Mouse (Mus musculus): ENCODE data around the gene Slc35b2.

The Slc35b2 gene

DNA sequence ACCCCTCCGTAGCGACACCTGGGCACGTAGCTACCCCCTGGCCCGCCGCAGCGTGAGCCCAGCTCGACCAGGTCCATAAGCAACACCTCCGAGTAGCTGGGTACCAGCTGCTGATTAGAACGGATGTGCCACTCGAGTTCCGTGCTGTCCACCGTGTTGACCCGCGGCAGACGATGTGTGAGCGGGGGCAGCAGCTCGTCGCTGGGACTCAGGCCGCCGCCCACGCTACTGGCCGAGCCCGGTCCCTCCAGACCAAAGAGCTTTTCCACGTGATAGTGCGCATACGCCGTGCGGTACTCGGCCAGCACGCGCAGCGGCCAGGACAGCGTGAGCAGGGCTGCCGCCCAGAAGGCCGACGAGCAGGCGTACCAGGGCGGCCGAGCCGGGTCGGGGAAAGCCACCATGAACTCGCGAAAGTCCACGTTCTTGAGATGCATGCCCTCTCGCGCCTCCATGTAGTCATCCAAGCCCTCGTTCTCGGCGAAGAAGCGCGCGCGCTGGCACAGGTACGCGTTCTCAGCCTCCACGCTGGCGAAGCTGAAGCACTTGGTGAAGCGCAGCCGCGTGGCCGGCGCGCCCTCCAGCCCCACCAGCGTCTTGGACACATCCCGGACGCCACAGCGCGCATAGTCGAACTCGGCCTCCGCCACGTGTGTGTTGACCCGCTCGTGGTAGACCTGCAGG, 18.3 kb upstream of the Slc35b2 start:
- DNase-seq (ENCODE audit: low spot score in 2 of 2) = no peak

GRCm38 (mm10) chr17:45546941-45547340, 16.7 kb upstream of the Slc35b2 start:
- DNase-seq (ENCODE audit: low spot score in 2 of 2) = no peak

DNA sequence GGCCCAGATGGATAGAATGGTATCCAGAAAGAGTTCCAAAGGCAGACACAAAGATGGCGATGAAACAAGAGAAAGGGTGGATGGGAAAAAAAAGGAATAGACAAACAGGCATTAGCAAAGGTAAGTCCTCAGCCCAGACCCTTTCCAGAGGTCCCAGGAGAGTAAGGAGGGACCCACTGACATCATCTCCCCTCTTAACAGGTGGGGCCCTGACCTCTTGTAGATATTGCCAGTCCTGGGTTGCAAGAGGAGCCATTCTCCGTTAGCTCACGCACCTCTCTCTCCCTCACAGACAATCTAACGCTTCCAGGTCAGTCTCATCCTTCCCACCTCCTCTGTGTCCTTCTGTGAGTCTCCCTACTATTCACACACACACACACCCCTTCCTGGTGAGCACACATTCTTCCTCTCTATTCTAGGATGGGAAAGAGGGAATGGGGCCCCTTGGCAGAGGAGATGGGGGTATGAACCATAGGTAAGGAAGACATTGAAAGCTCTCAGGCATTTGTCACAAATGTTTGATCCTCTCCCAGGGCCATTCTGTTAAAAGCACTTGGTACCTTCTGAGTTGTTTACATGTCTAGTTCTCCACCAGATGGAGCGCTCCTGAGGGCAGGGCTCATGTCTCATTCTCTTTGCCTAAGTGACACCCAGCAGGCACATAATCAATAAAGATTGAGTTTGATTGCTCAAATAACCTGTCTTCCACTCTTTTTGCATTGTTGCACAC, 16.0 kb upstream of the Slc35b2 start:
- no peak for DNase-seq (ENCODE audit: low spot score in 2 of 2)

- peak in 1 of 2 experiments; percentile 66 for DNase-seq (ENCODE audit: low spot score in 2 of 2)
These were observed 14.8 kb upstream of the Slc35b2 start for GRCm38 (mm10) chr17:45548541-45549512.

GRCm38 (mm10) chr17:45549617-45550181, 14.0 kb upstream of the Slc35b2 start, which contains the start of gene Tmem151b:
Gene Tmem151b, minus strand, starts transcription at chr17:45549677.
- DNase-seq (ENCODE audit: low spot score in 2 of 2) = peak in 1 of 2 experiments; percentile 76

- DNase-seq (ENCODE audit: low spot score in 2 of 2) = no peak
These were observed 13.4 kb upstream of the Slc35b2 start for GRCm38 (mm10) chr17:45550253-45550652.

- DNase-seq (ENCODE audit: low spot score in 2 of 2) = no peak
These were observed 12.4 kb upstream of the Slc35b2 start for GRCm38 (mm10) chr17:45551249-45551796.

DNA sequence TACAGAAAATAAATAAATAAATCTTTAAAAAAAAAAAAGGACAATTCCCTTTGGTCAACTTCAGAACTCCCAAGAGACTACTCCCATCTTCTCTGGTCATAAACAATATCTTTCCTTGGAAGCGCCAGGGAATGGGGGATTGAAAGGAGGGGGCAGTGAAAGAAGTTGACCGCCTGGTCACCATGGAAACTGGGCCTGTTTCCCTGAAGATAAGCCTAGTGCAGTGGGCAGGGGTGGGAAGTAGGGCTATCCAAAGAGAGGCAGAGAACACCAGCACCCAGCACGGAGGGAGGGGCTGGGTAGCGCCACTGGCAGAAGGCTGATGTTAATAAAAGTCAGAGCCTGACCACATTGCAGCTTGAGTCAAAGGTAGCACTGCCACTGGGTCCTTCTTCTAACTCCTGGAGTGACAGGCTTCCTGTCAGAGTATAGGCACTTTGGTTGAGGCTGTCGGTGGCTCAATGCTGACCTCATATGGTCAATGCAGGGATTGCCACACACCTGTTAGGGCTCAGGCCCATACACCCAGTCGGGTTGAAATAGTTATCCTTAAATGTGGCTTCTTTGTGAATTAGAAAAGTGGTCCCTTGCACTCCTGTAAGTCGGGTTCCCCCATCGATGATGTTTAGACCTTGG, 11.7 kb upstream of the Slc35b2 start:
- peak; percentile 76 to 90 for DNase-seq (ENCODE audit: low spot score in 2 of 2)

- no peak for DNase-seq (ENCODE audit: low spot score in 2 of 2)
These were observed 10.6 kb upstream of the Slc35b2 start for GRCm38 (mm10) chr17:45553065-45553464.

GRCm38 (mm10) chr17:45554420-45554819, 9.3 kb upstream of the Slc35b2 start:
- DNase-seq (ENCODE audit: low spot score in 2 of 2) = no peak

GRCm38 (mm10) chr17:45555452-45556106, 8.1 kb upstream of the Slc35b2 start, which contains the start of gene Nfkbie:
Gene Nfkbie, plus strand, starts transcription at chr17:45555703.
- DNase-seq (ENCODE audit: low spot score in 2 of 2) = peak; percentile 82 to 92

- DNase-seq (ENCODE audit: low spot score in 2 of 2) = no peak
These were observed 7.6 kb upstream of the Slc35b2 start for GRCm38 (mm10) chr17:45556107-45556489.

DNA sequence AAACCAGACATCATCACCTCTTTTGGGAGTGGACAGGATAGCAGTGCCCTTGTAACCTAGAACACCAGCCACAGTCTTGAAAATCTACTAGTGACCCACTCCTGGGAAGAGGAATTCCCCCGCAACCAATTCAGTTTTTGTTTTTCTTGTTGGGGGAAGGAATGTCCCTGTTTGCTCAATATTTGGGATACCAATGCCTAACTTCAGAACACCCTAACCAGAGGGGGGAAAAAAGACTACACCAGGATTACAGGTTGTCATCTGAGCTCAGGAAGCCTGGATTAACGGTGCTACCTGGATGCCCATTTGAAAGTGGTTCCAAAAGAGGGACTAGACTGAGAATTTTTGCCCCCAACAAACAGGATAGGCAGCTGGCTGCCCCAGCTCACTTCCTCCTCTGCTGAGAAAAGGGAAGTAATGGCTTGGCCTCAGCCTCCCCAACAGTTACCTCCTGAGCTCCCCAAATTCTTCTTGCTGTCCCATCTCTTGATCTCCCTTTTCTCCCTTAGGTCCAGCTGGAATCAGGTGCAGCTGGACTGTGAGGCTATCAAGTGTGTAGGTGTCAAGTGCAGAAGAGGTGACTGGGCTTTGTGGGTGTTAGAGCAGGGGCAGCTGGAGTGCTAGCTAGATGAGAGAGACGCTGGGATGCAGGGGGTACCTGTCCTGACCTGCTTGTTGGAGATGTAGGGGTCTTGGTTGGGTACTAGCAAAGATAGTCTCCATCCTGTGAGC, 7.0 kb upstream of the Slc35b2 start:
- DNase-seq (ENCODE audit: low spot score in 2 of 2) = no peak

DNA sequence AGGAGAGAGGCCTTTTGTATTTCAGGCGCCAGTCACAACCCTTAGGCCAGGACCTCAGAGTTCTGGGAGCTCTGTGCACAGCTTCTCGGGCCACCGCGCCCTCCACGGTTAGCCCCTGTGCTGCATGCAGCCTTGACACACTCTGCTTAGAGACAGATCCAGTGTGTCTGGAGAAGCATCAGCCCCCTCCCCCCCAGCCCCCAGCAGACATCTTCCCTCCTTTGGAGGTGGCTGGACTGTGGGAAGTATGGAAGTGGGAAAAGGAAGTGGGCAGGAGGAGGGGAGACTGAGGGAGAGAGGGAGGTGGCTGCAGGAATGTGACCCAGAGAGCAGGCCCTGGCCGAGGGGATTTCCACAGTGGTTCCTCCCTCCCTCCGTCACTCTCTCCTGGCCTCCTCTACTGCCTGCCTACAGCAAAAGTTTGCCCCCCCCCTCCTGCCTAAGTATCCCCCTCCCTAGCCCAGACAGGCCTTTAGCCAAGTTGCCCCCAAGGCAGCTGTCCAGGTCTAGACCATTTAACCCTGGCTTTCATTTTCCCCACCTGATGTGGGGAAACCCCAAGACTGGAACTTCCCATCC, 6.3 kb upstream of the Slc35b2 start:
- no peak for DNase-seq (ENCODE audit: low spot score in 2 of 2)

DNA sequence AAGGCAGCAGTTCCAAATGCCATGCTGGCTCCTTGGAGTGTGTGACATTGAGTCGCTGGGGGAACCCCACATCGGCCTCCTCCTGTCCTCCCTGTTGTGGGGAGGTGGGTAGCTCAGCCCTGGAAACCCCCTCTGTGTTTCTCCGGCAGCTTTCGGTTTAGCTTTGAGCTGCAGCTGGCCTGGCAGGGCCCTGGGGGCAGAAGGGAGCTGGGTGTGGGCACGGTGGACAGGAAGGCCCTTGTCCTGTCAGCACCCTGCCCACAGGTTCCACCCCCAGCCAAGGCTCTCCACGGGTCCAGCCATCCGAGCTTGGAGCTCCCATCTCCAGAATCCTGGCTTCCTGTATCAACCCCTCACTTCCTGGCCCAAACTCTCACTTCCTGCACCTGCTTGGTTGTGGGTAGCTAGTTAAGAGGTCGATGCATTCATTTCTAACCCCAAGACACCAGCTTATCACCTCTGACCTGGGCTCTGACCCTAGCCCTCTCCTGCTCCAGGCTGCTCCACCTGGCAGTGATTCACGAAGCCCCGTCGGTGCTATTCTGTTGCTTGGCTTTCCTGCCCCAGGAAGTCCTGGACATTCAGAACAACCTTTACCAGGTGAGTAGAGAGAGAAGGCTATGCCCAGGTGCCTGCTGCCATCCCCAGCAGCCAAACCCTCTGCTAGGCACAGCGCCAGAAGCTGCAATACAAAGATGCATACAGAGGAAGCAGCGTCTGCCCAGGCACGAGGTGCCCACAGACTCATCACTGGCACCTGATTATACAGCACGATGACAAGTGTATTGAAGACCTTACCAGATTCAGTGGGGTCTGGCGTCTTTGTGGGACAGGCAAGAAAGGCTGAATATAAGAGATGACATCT, 5.4 kb upstream of the Slc35b2 start:
- DNase-seq (ENCODE audit: low spot score in 2 of 2) = no peak

- no peak for DNase-seq (ENCODE audit: low spot score in 2 of 2)
These were observed 3.7 kb upstream of the Slc35b2 start for GRCm38 (mm10) chr17:45559732-45560525.

GRCm38 (mm10) chr17:45563216-45563615, 458 bp upstream of the Slc35b2 start:
- DNase-seq (ENCODE audit: low spot score in 2 of 2) = no peak

All from cerebellum, postnatal 4 days (tissue).